Mouse (Mus musculus): ENCODE results near the gene Slc16a8.

DNA sequence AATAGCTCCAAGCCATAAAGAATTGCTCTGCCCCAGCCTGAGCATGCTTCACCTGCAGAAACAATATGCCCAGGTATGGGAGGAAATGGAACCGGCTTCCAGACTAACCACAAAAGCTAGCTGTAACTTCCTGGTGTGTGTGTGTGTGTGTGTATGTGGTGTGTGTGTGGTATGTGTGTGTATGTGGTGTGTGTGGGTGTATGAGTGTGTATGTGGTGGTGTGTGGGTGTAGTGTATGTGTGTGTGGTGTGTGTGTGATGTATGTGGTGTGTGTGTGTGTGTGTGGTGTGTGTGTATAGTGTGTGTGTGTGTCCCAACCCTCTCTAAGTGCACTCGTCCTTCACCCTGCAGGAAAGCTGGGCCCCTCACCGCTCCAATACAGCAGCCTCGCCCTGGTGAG lies 10.8 kb upstream of the Slc16a8 start:
- TF ChIP-seq CTCF (IDR thresholded peaks at IDR 0.05; ENCODE audit: extremely low read depth, insufficient read depth, low read length) = no peak
- TF ChIP-seq POLR2A (IDR thresholded peaks at IDR 0.05; ENCODE audit: extremely low read depth, insufficient read depth, low read length) = no peak

Measured in cortical plate, adult 2 months (tissue).